Mouse (Mus musculus) brain, embryonic 18.5 days (tissue): ENCODE measurements around the gene Trmt11.
"Not testable (repeated sequence)": the region's sequence is repeated elsewhere in the genome, so short reads cannot be mapped to it uniquely, and the experiment has no call there.

Source experiments
- DNase-seq: peaks from one replicate; pipeline ENCODE4 v3.0.0-alpha.2; 2012; ENCODE audit warnings: low read depth, low spot score

Trmt11 gene

DNA sequence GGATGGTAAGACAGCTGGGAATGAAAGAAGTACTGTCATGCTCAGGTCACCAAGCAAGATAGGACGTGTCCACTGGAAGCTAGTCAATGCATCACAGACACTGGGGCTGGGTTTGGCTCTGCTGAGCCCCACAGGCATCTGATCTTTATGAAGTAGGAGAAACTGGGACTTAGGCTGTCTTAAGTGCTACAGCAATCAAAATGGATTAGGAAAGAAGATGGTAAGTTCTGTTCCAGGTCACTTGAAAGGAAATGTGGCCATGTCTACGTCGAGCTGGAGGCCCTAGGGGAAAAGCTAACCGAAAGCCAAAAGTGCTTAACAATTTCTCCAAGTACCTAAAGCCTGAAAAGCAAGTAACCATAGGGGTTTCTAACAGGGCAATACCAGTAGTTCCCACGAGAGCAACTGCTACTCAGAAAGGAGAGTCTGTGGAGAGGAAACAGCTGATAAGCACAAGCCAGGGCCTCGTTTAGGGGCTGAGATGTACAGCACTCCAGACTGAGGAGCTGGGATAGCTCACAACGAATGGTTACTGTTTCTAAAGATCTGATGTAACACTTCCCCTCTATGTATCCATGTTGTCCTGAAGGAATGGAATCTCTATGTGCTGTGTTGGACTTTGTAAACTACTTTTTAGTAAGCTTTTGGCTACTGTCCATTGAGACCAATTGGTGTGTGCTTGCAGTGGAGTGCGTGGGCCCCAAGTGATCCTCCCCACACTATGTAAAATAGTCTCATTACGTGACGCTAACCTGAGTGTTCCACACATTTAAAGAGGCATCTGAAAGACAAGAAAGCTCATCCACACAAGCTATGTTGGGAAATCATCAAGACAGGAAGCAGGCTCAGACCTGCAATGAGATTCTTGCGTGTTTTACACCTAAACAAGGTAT, 44.6 kb downstream of the Trmt11 start:
- DNase-seq = no peak

DNA sequence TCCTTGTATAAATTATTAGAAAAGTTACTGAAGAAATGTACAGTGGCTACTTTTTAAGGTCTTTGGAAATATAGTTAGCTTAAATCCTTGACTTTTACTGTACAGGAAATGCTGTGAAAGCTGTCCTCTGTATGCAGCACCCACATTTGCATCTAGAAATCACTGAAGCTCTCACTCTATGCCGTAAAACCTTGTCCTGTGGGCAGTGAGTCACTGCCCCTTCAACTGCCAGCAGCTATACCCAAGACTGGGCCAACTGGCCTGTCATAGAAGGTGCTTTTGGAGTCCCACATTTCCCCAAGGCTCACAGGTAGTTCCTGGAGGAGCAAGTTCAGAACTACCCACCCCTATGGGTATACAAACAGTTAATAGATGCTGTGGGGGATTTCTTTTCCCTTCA, 48.2 kb downstream of the Trmt11 start:
- DNase-seq = no peak

DNA sequence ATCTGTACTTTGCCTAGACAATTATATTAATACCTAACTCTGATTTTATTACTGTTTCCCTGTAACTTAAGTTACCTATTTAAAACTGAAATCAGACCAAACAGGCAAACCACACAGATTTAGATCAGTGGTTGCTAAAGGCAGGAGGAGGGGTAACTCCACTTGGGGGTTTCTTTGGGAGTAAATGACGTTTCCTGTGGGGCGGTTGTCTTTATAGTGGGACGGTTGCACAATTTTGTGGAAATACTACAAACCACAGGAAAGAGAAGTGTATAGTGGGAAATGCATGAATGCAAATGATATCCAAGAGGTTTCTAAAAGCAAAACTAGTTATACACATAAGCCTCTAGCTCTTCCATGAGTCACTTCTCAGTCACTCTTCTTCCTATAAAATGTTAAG, 50.6 kb downstream of the Trmt11 start:
- no peak for DNase-seq

DNA sequence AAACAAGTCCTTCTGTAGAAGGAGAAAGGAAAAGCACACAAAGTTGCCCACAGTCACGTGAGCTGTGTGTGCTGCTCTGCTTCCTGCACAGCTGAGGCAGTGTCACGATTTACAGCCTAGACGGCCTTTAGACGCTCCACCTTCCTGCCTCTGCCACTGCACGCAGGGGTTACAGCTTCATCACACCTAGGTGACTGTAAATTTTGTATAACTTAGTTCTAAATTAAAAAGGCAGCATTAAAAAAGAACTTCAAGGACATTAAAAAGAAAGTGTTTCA, 62.1 kb downstream of the Trmt11 start:
- no peak for DNase-seq

DNA sequence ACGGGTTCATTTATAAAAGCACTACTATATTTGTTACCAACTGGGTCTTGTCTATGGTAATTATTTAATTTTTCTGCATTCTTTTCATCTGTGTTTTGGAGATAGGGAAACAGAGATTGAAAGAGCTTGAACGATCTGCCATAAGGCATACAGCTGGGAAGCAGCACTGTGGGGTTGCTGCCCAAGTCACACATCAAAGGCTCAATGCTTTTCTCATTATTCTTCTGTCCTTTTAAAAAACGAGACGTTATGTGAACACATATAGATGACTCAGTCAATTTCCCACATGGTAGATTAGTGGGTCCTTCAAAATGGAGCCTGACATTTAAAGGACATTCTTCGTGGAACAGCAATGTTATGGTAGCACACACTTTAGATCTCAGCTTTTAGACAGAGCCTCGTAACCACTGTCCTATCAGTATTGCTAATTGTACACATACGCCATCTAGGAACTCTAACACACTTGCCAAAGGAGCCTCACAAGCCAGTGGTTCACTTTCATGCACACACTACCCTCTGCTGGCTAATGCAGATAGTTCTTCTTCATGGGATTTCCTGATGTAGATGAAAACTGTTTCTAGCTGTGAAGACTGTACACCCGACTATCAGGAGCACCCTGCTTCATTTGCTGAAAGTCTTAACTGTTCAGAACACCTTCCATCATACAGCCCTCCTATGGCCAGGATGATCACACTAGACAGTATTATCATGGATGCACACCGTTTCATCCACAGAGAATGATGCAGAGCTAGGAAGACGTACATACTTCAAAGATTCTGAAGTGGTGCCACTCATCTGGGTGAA, 62.6 kb downstream of the Trmt11 start:
- DNase-seq = peak; percentile 40

DNA sequence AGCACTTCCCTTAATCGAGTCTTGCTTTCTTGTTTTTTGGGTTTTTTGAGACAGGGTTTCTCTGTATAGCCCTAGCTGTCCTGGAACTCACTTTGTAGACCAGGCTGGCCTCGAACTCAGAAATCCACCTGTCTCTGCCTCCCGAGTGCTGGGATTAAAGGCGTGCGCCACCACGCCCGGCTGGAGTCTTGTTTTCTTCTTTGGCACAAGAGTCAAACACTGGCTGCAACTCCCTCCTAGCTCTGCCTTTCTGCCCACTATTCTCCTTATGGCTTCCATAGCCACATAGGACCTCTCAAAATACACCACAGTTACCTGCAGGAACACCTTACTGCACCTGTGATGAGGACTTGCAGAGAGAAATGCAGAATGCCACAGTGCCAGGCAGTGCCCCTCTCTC, 64.6 kb downstream of the Trmt11 start:
- DNase-seq = not testable (repeated sequence)

DNA sequence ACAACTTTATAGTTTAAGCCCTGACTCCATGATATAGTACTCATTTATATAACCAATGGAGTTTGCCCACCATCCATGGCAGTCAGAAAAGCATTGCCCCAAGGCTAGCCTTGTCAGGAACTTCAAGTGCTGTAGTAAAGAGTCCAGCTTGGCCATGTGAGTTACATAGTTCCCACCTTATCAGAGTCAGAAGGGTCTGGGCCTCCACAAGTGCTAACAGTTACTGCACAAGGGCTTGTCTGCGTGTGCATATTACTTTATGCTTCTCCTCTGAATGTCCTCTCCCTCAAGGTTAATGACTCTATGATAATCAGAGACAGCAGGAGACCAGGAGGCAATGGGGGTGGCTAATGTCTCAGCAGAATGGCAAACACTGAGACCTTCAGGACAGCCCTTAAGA, 73.4 kb downstream of the Trmt11 start:
- no peak for DNase-seq

DNA sequence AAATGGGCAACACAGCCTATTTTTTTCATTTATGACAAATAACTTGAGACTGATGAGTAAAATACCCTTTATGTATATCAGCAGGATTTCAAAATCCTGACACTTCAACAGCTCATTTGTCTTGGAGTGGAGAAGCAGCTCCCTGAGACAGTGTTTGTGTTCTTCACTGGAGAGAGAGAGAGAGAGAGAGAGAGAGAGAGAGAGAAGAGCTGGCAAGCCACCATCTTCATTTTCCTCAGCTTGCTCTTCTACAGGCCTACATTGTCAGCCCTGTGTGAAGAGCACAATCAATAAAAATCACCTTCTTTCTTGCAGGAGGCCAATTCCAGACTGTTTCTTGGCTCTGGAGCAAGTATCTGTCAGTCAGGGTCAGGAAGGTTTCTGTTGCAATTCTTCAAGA, 78.8 kb downstream of the Trmt11 start:
- no peak for DNase-seq

DNA sequence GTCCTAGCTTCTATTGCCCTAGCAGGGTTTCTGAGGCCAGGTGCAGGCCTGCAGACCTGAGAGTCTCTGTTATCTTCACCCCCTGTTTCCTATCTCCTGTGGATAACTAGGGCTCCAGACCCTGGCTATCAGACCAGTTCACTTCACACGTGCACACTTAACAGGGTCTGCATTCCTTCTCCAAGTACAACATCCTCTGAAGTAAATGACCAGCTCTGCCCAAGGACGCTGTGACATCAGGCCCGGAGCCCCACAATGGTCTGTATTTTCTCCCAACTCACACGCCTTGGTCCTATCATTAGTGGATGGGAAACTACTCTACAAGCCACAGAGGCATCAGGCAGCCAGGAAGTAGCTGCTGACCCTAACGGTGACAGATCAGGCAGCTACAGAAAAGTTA, 81.4 kb downstream of the Trmt11 start:
- DNase-seq = no peak

DNA sequence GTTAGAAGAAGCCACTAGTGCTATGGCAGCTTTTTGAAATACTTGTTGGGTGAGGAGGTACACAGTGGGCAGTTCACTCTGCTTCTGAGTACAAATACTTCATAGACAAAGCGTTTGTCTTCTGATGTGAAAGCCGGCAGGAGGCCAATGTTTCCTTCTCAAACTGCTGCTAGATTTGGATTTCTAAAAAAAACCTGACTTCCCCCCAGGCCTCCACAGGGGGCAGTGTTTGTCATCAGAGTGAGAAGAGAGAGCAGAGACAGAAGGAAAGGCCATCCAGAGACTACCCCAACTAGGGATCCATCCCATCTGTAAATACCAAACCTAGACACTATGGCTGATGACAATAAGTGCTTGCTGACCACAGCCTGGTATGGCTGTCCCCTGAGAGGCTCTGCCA, 83.3 kb downstream of the Trmt11 start:
- no peak for DNase-seq

DNA sequence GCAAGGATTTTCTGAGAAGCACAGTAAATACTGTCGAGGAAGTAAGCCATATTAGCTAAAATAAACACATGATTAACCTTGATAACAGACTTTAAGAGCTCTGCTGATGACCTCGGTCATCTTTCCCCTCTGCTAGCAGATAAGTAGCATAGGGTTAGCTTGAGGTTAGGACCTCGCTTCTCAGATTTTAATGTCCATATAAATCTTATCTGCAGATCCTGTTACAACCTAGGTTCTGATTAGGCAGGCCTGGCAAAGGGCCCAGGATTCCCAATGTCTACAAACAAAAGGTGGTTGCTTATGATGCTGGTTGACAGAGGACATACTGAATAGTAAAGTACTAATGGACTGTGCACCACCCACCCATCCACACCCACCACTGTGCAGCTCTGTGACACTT, 83.8 kb downstream of the Trmt11 start:
- DNase-seq = no peak

DNA sequence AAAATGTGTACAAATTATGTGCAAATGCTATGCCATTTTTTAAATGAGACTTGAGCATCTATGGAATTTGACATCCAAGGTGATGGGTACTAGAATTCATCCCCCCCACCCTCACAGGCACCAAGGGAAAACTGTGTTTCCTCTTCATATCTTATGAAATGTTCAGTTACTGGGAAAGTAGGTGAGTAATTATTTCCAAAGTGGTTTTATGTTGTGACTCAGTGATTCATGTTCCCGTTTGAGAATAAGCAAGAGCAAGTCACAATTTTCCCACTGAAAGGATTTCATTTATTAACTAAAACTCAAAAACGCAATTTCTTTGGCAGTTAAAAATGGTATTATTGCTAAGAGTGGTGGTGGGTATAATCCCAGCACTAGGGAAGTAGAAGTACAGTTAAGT, 95.8 kb downstream of the Trmt11 start:
- DNase-seq = no peak

DNA sequence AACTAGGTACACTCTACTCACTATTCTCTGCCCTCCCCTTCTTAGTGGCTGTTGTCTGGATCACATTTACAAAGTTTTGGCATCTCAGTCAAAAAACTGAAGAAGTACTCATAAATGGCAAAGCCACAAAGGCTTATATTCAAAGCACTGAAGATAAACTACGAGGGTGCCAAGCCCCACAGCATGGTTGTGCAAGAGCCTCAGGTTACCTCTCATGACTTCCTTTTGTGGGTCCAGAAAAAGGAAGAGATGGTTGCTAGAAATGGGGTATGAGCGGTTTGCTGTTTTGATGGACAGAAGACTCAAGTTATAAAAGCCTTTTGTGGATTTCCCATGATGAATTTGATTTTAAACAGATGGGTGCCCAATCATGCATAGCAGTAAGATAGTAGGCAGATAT, 97.4 kb downstream of the Trmt11 start:
- no peak for DNase-seq

DNA sequence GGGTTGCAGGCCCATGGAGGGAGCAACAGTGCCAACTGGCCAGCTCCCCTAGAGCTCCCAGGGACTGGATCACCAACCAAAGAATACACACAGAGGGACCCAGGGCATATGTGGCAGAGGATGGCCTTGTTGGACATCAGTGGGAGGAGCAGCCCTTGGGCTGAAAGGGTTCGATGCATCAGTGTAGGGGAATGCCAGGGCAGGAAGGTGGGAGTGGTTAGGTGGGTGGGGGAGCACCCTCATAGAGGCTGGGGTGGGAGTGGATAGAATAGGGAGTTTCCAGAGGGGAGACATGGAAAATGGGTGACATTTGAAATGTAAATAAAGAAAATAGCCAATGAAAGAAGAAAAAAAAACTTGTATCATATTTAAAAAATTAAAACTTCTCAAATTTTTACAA, 97.8 kb downstream of the Trmt11 start:
- DNase-seq = no peak

DNA sequence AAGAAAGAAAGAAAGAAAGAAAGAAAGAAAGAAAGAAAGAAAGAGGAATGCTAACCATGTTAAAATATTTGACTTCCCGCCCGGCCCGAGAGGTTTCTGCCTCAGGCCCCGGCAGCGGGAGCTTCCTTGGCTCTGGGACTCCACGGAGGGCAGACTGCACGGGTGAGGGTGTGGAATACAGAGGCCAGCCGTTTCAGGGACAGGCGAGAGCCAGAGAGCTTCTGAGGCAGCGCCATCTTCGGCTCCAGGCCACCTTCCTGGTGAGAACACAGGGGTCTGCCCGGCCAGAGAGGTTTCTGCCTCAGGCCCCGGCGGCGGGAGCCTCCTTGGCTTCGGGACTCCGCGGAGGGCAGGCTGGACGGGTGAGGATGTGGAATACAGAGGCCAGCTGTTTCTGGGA, 102.3 kb downstream of the Trmt11 start:
- not testable (repeated sequence) for DNase-seq
